Mouse (Mus musculus) forebrain, embryonic 10.5 days (tissue): ENCODE results near the gene Sema4c. TPM values are rescaled to one million over a fixed set of nuclear protein-coding genes. Genes with fewer than 3 reads are reported as not detected.

Source experiments
- DNase-seq: peaks from one replicate; pipeline ENCODE4 v3.0.0-alpha.2; 2017; ENCODE audit warnings: low spot score; ENCODE audit errors: extremely low spot score
- H3K27ac ChIP-seq: fragments of 300-500 bp; sonication (generic); 2 replicates; pipeline ENCODE4 v1.5.1; 2016; ENCODE audit warnings: mild to moderate bottlenecking
- H3K27me3 ChIP-seq: fragments of 300-500 bp; sonication (generic); 2 replicates; pipeline ENCODE4 v1.6.1; 2016; ENCODE audit warnings: mild to moderate bottlenecking; ENCODE audit not compliant: poor library complexity, severe bottlenecking
- H3K36me3 ChIP-seq: fragments of 300-500 bp; sonication (generic); replicated peaks from 2 replicates; pipeline ENCODE4 v1.6.1; 2016; ENCODE audit warnings: mild to moderate bottlenecking, moderate library complexity
- H3K4me1 ChIP-seq: fragments of 300-500 bp; sonication (generic); 2 replicates; pipeline ENCODE4 v1.6.1; 2016
- H3K4me3 ChIP-seq: fragments of 300-500 bp; sonication (generic); 2 replicates; pipeline ENCODE4 v1.5.1; 2016; ENCODE audit warnings: mild to moderate bottlenecking, moderate library complexity
- H3K9me3 ChIP-seq: fragments of 300-500 bp; sonication (generic); 2 replicates; pipeline ENCODE4 v1.6.1; 2016; ENCODE audit warnings: mild to moderate bottlenecking, moderate library complexity
- WGBS: fragments of 180-500 bp; shearing (Covaris S2); methylation state at CpG from one replicate; pipeline ENCODE4 v1.1.7; 2016; 5-methylcytosine and 5-hydroxymethylcytosine counted together
- polyA plus RNA-seq: library from polyadenylated mRNA; unstranded; fragments of >200 nt; fragmentation: Nextera tagmentation; extraction: Ambion mirVana; gene quantifications from 2 replicates; pipeline ENCODE4 v1.2.1, GENCODE M21; 2016

Sema4c gene
- 20.1 and 21.7 TPM in 2 replicates for polyA plus RNA-seq

GRCm38 (mm10) chr1:36558031-36558993, at the start of gene Sema4c:
Gene Sema4c, minus strand, starts transcription at chr1:36558349.
- peaks cover 26% of the 10 kb centered on the region for H3K36me3 ChIP-seq
- peak within 1 kb of the TSS; percentile 94 for H3K4me3 ChIP-seq
- peaks cover 79% of the 10 kb centered on the region for H3K4me1 ChIP-seq
- no peaks in the 10 kb centered on the region for H3K9me3 ChIP-seq
- peak within 1 kb of the TSS; percentile 98 for H3K27ac ChIP-seq
- peak; percentile 82 for DNase-seq
- WGBS, result 1% methylated on average over 69 of the region's 69 CpGs
- peaks cover 14% of the 10 kb centered on the region for H3K27me3 ChIP-seq

GRCm38 (mm10) chr1:36606951-36607350, 48.8 kb upstream of the Sema4c start:
- Histone ChIP-seq H3K9me3 (no peaks in the 10 kb centered on the region), H3K4me3 (no peak overlapping the region), H3K36me3 (no peaks in the 10 kb centered on the region), H3K27me3 (no peaks in the 10 kb centered on the region), H3K4me1 (peaks cover 9% of the 10 kb centered on the region), H3K27ac (no peak overlapping the region)
- 76% methylated on average over 7 of the region's 7 CpGs for WGBS
- no peak for DNase-seq

- DNase-seq, result no peak
- H3K4me3 ChIP-seq, result no peak overlapping the region
- H3K27me3 ChIP-seq, result no peaks in the 10 kb centered on the region
- 84% methylated on average over 12 of the region's 12 CpGs for WGBS
- H3K4me1 ChIP-seq, result no peaks in the 10 kb centered on the region
- no peaks in the 10 kb centered on the region for H3K9me3 ChIP-seq
- H3K36me3 ChIP-seq, result no peaks in the 10 kb centered on the region
- no peak overlapping the region for H3K27ac ChIP-seq
These were observed 46.4 kb upstream of the Sema4c start for GRCm38 (mm10) chr1:36604254-36605156.

GRCm38 (mm10) chr1:36603361-36603760, 45.2 kb upstream of the Sema4c start:
- Histone ChIP-seq H3K27ac (no peak overlapping the region), H3K4me3 (no peak overlapping the region), H3K27me3 (no peaks in the 10 kb centered on the region), H3K9me3 (no peaks in the 10 kb centered on the region), H3K4me1 (no peaks in the 10 kb centered on the region), H3K36me3 (no peaks in the 10 kb centered on the region)
- DNase-seq, result no peak
- 86% methylated on average over 9 of the region's 9 CpGs for WGBS

- DNase-seq, result no peak
These were observed 44.1 kb upstream of the Sema4c start for GRCm38 (mm10) chr1:36602271-36602670.

GRCm38 (mm10) chr1:36598411-36598810, 40.3 kb upstream of the Sema4c start:
- H3K27ac ChIP-seq, result no peak overlapping the region
- H3K36me3 ChIP-seq, result no peaks in the 10 kb centered on the region
- no peaks in the 10 kb centered on the region for H3K27me3 ChIP-seq
- no peak overlapping the region for H3K4me3 ChIP-seq
- WGBS, result 79% methylated on average over 2 of the region's 2 CpGs
- H3K4me1 ChIP-seq, result peaks cover 18% of the 10 kb centered on the region
- no peak for DNase-seq
- H3K9me3 ChIP-seq, result no peaks in the 10 kb centered on the region

More at GRCm38 (mm10) chr1:36602271-36602670, 44.1 kb upstream of the Sema4c start:
- Histone ChIP-seq H3K4me1 (no peaks in the 10 kb centered on the region), H3K4me3 (no peak overlapping the region), H3K27me3 (no peaks in the 10 kb centered on the region), H3K36me3 (no peaks in the 10 kb centered on the region), H3K9me3 (no peaks in the 10 kb centered on the region), H3K27ac (no peak overlapping the region)
- 73% methylated on average over 4 of the region's 4 CpGs for WGBS

GRCm38 (mm10) chr1:36596114-36596513, 38.0 kb upstream of the Sema4c start:
- no peak overlapping the region for H3K4me3 ChIP-seq
- peaks cover 34% of the 10 kb centered on the region for H3K4me1 ChIP-seq
- H3K27ac ChIP-seq, result peak overlapping the region; percentile 62; the same call in 1 of the 2 replicates
- DNase-seq, result peak; percentile 37
- H3K27me3 ChIP-seq, result no peaks in the 10 kb centered on the region
- no peaks in the 10 kb centered on the region for H3K9me3 ChIP-seq
- WGBS, result 13% methylated on average over 4 of the region's 4 CpGs
- H3K36me3 ChIP-seq, result no peaks in the 10 kb centered on the region

GRCm38 (mm10) chr1:36595167-36595931, 37.2 kb upstream of the Sema4c start:
- H3K27ac ChIP-seq, result peak overlapping the region; percentile 62; the same call in 1 of the 2 replicates
- no peaks in the 10 kb centered on the region for H3K9me3 ChIP-seq
- no peak overlapping the region for H3K4me3 ChIP-seq
- WGBS, result 62% methylated on average over 10 of the region's 10 CpGs
- H3K27me3 ChIP-seq, result no peaks in the 10 kb centered on the region
- H3K4me1 ChIP-seq, result peaks cover 42% of the 10 kb centered on the region
- H3K36me3 ChIP-seq, result no peaks in the 10 kb centered on the region
- no peak for DNase-seq

GRCm38 (mm10) chr1:36593099-36593498, 35.0 kb upstream of the Sema4c start:
- H3K4me3 ChIP-seq, result no peak overlapping the region
- no peaks in the 10 kb centered on the region for H3K36me3 ChIP-seq
- no peak for DNase-seq
- 6% methylated on average over 1 of the region's 1 CpGs for WGBS
- peaks cover 64% of the 10 kb centered on the region for H3K4me1 ChIP-seq
- 0 out of 2 replicates have a peak overlapping the region, but pooled peaks have one; percentile 2 for H3K27ac ChIP-seq
- no peaks in the 10 kb centered on the region for H3K9me3 ChIP-seq
- H3K27me3 ChIP-seq, result no peaks in the 10 kb centered on the region

GRCm38 (mm10) chr1:36591408-36591807, 33.3 kb upstream of the Sema4c start:
- no peaks in the 10 kb centered on the region for H3K9me3 ChIP-seq
- no peak overlapping the region for H3K4me3 ChIP-seq
- H3K4me1 ChIP-seq, result peaks cover 71% of the 10 kb centered on the region
- H3K27ac ChIP-seq, result no peak overlapping the region
- H3K27me3 ChIP-seq, result peaks cover 10% of the 10 kb centered on the region; the same call in 1 of the 2 replicates
- no peak for DNase-seq
- no peaks in the 10 kb centered on the region for H3K36me3 ChIP-seq
- WGBS, result 88% methylated on average over 2 of the region's 2 CpGs

- no peak overlapping the region for H3K27ac ChIP-seq
- DNase-seq, result no peak
- no peaks in the 10 kb centered on the region for H3K36me3 ChIP-seq
- H3K9me3 ChIP-seq, result no peaks in the 10 kb centered on the region
- H3K4me3 ChIP-seq, result no peak overlapping the region
- peaks cover 12% of the 10 kb centered on the region; the same call in 1 of the 2 replicates for H3K27me3 ChIP-seq
- peaks cover 71% of the 10 kb centered on the region for H3K4me1 ChIP-seq
- 74% methylated on average over 9 of the region's 9 CpGs for WGBS
These were observed 32.5 kb upstream of the Sema4c start for GRCm38 (mm10) chr1:36590664-36591063.

- WGBS, result 49% methylated on average over 6 of the region's 6 CpGs
- peaks cover 16% of the 10 kb centered on the region; the same call in 1 of the 2 replicates for H3K27me3 ChIP-seq
- H3K27ac ChIP-seq, result peak overlapping the region; percentile 74
- no peaks in the 10 kb centered on the region for H3K9me3 ChIP-seq
- no peak for DNase-seq
- H3K4me3 ChIP-seq, result no peak overlapping the region
- peaks cover 66% of the 10 kb centered on the region for H3K4me1 ChIP-seq
- H3K36me3 ChIP-seq, result no peaks in the 10 kb centered on the region
These were observed 31.3 kb upstream of the Sema4c start for GRCm38 (mm10) chr1:36589486-36589885.
